In the genomic region with DNA sequence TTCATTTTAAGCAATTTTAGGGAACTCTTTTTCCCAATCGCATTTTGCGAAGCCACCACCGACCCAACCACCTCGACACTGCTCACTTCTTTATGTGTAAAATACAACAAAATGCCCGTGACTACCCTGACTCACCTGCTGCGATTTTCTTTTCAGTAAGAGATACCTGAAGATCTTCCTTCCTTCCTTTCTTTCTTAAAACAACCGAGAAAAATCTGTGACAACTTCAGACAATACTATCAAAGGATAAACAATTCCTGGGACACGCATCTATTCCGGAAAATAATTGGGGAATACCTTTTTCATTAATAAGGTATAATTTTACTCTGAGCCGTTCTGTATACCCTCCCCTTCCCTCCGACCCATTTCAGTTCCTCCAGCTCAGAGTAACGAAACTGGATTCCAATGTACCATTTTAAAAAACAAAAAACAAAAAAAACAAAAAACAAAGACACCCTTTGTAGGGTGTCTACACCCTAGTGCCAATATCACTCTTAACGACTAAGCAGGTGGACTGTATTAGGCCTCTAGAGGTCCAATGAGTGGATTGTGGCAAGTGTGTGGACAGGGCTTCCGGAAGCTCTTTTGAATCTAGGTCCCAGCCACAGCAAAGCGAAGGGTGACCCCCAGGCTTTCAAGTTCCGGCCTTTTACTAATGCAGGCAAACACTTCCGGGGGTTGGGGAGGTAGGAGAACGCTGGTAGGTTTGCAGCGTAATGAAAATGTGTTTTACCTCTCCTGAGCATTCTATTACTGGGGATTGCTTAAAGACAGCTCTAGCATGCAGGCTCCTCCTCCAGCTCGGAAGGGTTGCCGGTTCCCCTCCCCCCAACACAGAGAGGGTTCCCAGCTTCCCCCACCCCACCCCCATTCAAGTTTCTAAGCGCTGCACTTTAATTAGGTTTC, we compare ENCODE assay signal across 18 mouse cellular contexts. TPM values are rescaled to one million over a fixed set of nuclear protein-coding genes. Genes with fewer than 3 reads are reported as not detected.
DNase-seq lines count a peak whose midpoint lies in the region; ATAC-seq lines count a peak whose summit lies in the region.
"Had no signal": no experiment of that assay in that cellular context is flagged by ENCODE, and none has a peak within 500 bp of the region (broad histone marks: within the 10 kb centered on the region; RNA-seq: fewer than 3 reads in every experiment).

No protein-coding gene starts in this region.

- peaks cover 34% of the 10 kb centered on the region for H3K4me1 ChIP-seq in megakaryocyte, embryonic 14.5 days
- H3K4me1 ChIP-seq in limb, embryonic 12.5 days (replicated peaks), result 0 out of 2 replicates have a peak, but pooled peaks cover 8% of the 10 kb centered on the region

- H3K27ac ChIP-seq in limb, embryonic 12.5 days, result no peak overlapping the region
- H3K27ac ChIP-seq: heart, embryonic 13.5 days had no signal

- no peaks in the 10 kb centered on the region for H3K36me3 ChIP-seq in megakaryocyte, embryonic 14.5 days (replicated peaks; ENCODE audit: low read length)
- no peaks in the 10 kb centered on the region for H3K36me3 ChIP-seq in limb, embryonic 12.5 days
- H3K36me3 ChIP-seq: heart, embryonic 13.5 days had no signal

- WGBS in limb, embryonic 12.5 days, result 1% methylated on average over 22 of the region's 22 CpGs

- no peak for ATAC-seq in megakaryocyte, adult 5-6 weeks (ENCODE audit: poor library complexity, severe bottlenecking)
- ATAC-seq in limb, embryonic 12.5 days (ENCODE audit: insufficient number of reproducible peaks, insufficient read depth, low FRiP score, low TSS enrichment, low read depth), result no peak

- no peak overlapping the region for H3K9ac ChIP-seq in limb, embryonic 12.5 days (replicated peaks)
- H3K9ac ChIP-seq: heart, embryonic 13.5 days; lung, embryonic 14.5 days had no signal

- H3K4me2 ChIP-seq in limb, embryonic 12.5 days, result 0 out of 2 replicates have a peak overlapping the region, but pooled peaks have one; percentile 9
- H3K4me2 ChIP-seq: heart, embryonic 13.5 days; lung, embryonic 14.5 days had no signal

- H3K4me3 ChIP-seq in megakaryocyte, embryonic 14.5 days (replicated peaks), result peak overlapping the region; percentile 70
- no peak overlapping the region for H3K4me3 ChIP-seq in limb, embryonic 12.5 days (replicated peaks)
- H3K4me3 ChIP-seq: heart, embryonic 13.5 days had no signal

- H3K27me3 ChIP-seq in megakaryocyte, embryonic 14.5 days (replicated peaks), result peaks cover 97% of the 10 kb centered on the region
- H3K27me3 ChIP-seq in limb, embryonic 12.5 days, result peaks cover 99% of the 10 kb centered on the region

- H3K9me3 ChIP-seq in megakaryocyte, embryonic 14.5 days, result no peaks in the 10 kb centered on the region
- no peaks in the 10 kb centered on the region for H3K9me3 ChIP-seq in limb, embryonic 12.5 days
- H3K9me3 ChIP-seq: heart, embryonic 13.5 days had no signal

- peak; percentile 50 for DNase-seq in heart, adult 11 months
- DNase-seq in heart, adult 9 months (ENCODE audit: low spot score in 2 of 2), result no peak
- DNase-seq in ES-CJ7 (ENCODE audit: low read depth, low spot score), result peak; percentile 81
- DNase-seq in adrenal gland, postnatal 36 days, result no peak
- DNase-seq in adipocyte (ENCODE audit: low spot score), result no peak
- DNase-seq: cerebellum, adult 8-10 months; layer of hippocampus, adult 9-11 months had no signal

RNA-seq across cellular contexts. Expression of gene Hoxb13, which starts 5.3 kb away (rescaled TPM):
- not detected in 2 replicates for polyA plus RNA-seq in megakaryocyte, embryonic 14.5 days (2012; ENCODE audit: insufficient read depth, low replicate concordance)
- total RNA-seq in megakaryocyte, adult 5-6 weeks (2015), result not detected in 2 replicates
- not detected in 2 replicates for total RNA-seq in megakaryocyte, adult 5-6 weeks (2017)
- polyA plus RNA-seq in limb, embryonic 12.5 days (2016; fragmentation: Nextera tagmentation; extraction: Ambion mirVana), result not detected in 2 replicates
- total RNA-seq in adrenal gland, postnatal 36 days (2021), result not detected
- total RNA-seq: adrenal gland, adult 18-20 months; gastrocnemius, postnatal 14 days; hematopoietic stem cell, adult 5-6 weeks had no signal
- polyA plus RNA-seq: brain, embryonic 14.5 days; heart, embryonic 13.5 days; limb, embryonic 11.5 days; lung, embryonic 14.5 days; stomach, embryonic 14.5 days had no signal

Comparison
In these comparisons a context has a peak if more than half of its experiments do, and no peak if none do; other contexts are left out.
1. DNase-seq: peak in heart, adult 11 months (single experiment) and ES-CJ7 (single experiment); none in heart, adult 9 months (0 of 2), adrenal gland, postnatal 36 days (0 of 2) and adipocyte (single experiment).